Mouse (Mus musculus): ENCODE results near the gene Cpsf3.

The Cpsf3 gene

GRCm38 (mm10) chr12:21289651-21290050 is 4.5 kb downstream of the Cpsf3 start:
- DNase-seq (ENCODE audit: low spot score in 2 of 2), result no peak

GRCm38 (mm10) chr12:21298856-21299255 is 13.7 kb downstream of the Cpsf3 start:
- no peak for DNase-seq (ENCODE audit: low spot score in 2 of 2)

- DNase-seq (ENCODE audit: low spot score in 2 of 2), result no peak
Observed at GRCm38 (mm10) chr12:21301324-21301723, 16.1 kb downstream of the Cpsf3 start.

- no peak for DNase-seq (ENCODE audit: low spot score in 2 of 2)
Observed at GRCm38 (mm10) chr12:21301932-21302331, 16.7 kb downstream of the Cpsf3 start.

GRCm38 (mm10) chr12:21302361-21302783 is 17.2 kb downstream of the Cpsf3 start:
- no peak for DNase-seq (ENCODE audit: low spot score in 2 of 2)

GRCm38 (mm10) chr12:21305741-21306140 is 20.6 kb downstream of the Cpsf3 start:
- DNase-seq (ENCODE audit: low spot score in 2 of 2), result no peak

GRCm38 (mm10) chr12:21306721-21307120 is 21.5 kb downstream of the Cpsf3 start:
- DNase-seq (ENCODE audit: low spot score in 2 of 2), result no peak

- DNase-seq (ENCODE audit: low spot score in 2 of 2), result no peak
Observed at GRCm38 (mm10) chr12:21312201-21312600, 27.0 kb downstream of the Cpsf3 start.

GRCm38 (mm10) chr12:21315923-21316868 is 31.0 kb downstream of the Cpsf3 start, which contains the start of gene Iah1:
TSS of gene Iah1 (plus strand) at chr12:21316389.
- DNase-seq (ENCODE audit: low spot score in 2 of 2), result peak; percentile 55 to 73

GRCm38 (mm10) chr12:21316869-21317265 is 31.7 kb downstream of the Cpsf3 start:
- no peak for DNase-seq (ENCODE audit: low spot score in 2 of 2)

- DNase-seq (ENCODE audit: low spot score in 2 of 2), result peak in 1 of 2 experiments; percentile 55
Observed at GRCm38 (mm10) chr12:21318143-21318895, 33.1 kb downstream of the Cpsf3 start.

GRCm38 (mm10) chr12:21320317-21320716 is 35.1 kb downstream of the Cpsf3 start:
- DNase-seq (ENCODE audit: low spot score in 2 of 2), result no peak

GRCm38 (mm10) chr12:21321170-21321569 is 36.0 kb downstream of the Cpsf3 start:
- DNase-seq (ENCODE audit: low spot score in 2 of 2), result no peak

GRCm38 (mm10) chr12:21322296-21322695 is 37.1 kb downstream of the Cpsf3 start:
- DNase-seq (ENCODE audit: low spot score in 2 of 2), result no peak

GRCm38 (mm10) chr12:21322856-21323255 is 37.7 kb downstream of the Cpsf3 start:
- DNase-seq (ENCODE audit: low spot score in 2 of 2), result no peak

GRCm38 (mm10) chr12:21324101-21324500 is 38.9 kb downstream of the Cpsf3 start:
- no peak for DNase-seq (ENCODE audit: low spot score in 2 of 2)

GRCm38 (mm10) chr12:21325266-21325665 is 40.1 kb downstream of the Cpsf3 start:
- no peak for DNase-seq (ENCODE audit: low spot score in 2 of 2)

- no peak for DNase-seq (ENCODE audit: low spot score in 2 of 2)
Observed at GRCm38 (mm10) chr12:21326325-21326724, 41.1 kb downstream of the Cpsf3 start.

GRCm38 (mm10) chr12:21329661-21330400 is 44.6 kb downstream of the Cpsf3 start:
- DNase-seq (ENCODE audit: low spot score in 2 of 2), result no peak

- no peak for DNase-seq (ENCODE audit: low spot score in 2 of 2)
Observed at GRCm38 (mm10) chr12:21330961-21331576, 45.9 kb downstream of the Cpsf3 start.

GRCm38 (mm10) chr12:21331711-21332110 is 46.5 kb downstream of the Cpsf3 start:
- DNase-seq (ENCODE audit: low spot score in 2 of 2), result no peak
